Mouse (Mus musculus): ENCODE measurements at regions not wholly inside any gene's neighbourhood (a gene's known extent, or its start where the extent isn't known, plus 50 kb on each side); places are given as distances from the start of the nearest gene placed in this dataset.

DNA sequence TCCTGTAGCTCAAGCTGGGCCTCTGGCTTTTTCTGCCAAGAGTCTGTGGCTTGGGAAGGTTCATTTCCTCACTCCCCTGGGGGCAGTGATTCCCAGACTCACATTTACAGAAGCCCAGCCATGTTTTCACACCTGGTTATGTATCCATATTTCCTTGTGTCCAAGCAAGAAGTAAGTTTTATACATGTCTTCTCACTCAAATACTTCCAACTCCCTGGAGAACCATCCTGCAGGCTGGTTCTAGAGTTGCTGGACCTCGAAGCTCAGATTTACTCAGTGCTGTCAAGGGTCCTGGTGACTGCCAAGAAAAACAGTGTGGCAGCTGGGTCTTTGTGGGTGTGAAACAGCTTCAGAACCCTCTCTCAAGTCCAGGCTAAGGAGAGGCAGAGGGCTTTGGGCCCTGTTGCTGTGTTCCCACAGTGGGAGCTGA lies 537.6 kb upstream of the Nrp1 start:
- no peak for TF ChIP-seq POLR2A (IDR thresholded peaks at IDR 0.05; ENCODE audit: borderline replicate concordance, insufficient read depth, low read length)
- no peak for TF ChIP-seq CTCF (IDR thresholded peaks at IDR 0.05; ENCODE audit: borderline replicate concordance, insufficient read depth, low read depth, low read length)
